Mouse (Mus musculus) heart, embryonic 15.5 days (tissue): ENCODE results near the gene Aif1l. TPM values are rescaled to one million over a fixed set of nuclear protein-coding genes. Genes with fewer than 3 reads are reported as not detected.

Source experiments
- ATAC-seq: fragments of 200-750 bp; cut with Nextera tagmentation; replicated peaks from 2 replicates; pipeline ENCODE4 v1.8.0; 2017; ENCODE audit warnings: low read depth, moderate TSS enrichment; ENCODE audit not compliant: insufficient number of reproducible peaks, insufficient read depth, low FRiP score
- H3K27ac ChIP-seq: fragments of 300-500 bp; sonication (generic); 2 replicates; pipeline ENCODE4 v1.5.1; 2015; ENCODE audit warnings: mild to moderate bottlenecking, inconsistent platforms
- H3K27me3 ChIP-seq: fragments of 300-500 bp; sonication (generic); 2 replicates; pipeline ENCODE4 v1.6.1; 2015; ENCODE audit warnings: inconsistent platforms
- H3K36me3 ChIP-seq: fragments of 300-500 bp; sonication (generic); 2 replicates; pipeline ENCODE4 v1.6.1; 2015; ENCODE audit warnings: mild to moderate bottlenecking, inconsistent platforms
- H3K4me1 ChIP-seq: fragments of 300-500 bp; sonication (generic); replicated peaks from 2 replicates; pipeline ENCODE4 v1.6.1; 2015; ENCODE audit warnings: inconsistent platforms
- H3K4me2 ChIP-seq: fragments of 300-500 bp; sonication (generic); 2 replicates; pipeline ENCODE4 v1.6.1; 2015; ENCODE audit warnings: inconsistent platforms, mild to moderate bottlenecking, moderate library complexity
- H3K4me3 ChIP-seq: fragments of 300-500 bp; sonication (generic); 2 replicates; pipeline ENCODE4 v1.5.1; 2015; ENCODE audit warnings: mild to moderate bottlenecking, inconsistent platforms
- H3K9ac ChIP-seq: fragments of 300-500 bp; sonication (generic); 2 replicates; pipeline ENCODE4 v1.6.1; 2015; ENCODE audit warnings: mild to moderate bottlenecking, inconsistent platforms
- H3K9me3 ChIP-seq: fragments of 300-500 bp; sonication (generic); replicated peaks from 2 replicates; pipeline ENCODE4 v1.6.1; 2016; ENCODE audit warnings: inconsistent platforms
- WGBS: fragments of 180-500 bp; shearing (Covaris S2); methylation state at CpG from one replicate; pipeline ENCODE4 v1.1.7; 2015; ENCODE audit warnings: mixed read lengths; 5-methylcytosine and 5-hydroxymethylcytosine counted together
- polyA plus RNA-seq: library from polyadenylated mRNA; unstranded; fragments of >200 nt; fragmentation: Nextera tagmentation; extraction: Ambion mirVana; gene quantifications from 2 replicates; pipeline ENCODE4 v1.2.1, GENCODE M21; 2015

The Aif1l gene
- polyA plus RNA-seq, 1 experiment from 2014 or later = 46.7 TPM

DNA sequence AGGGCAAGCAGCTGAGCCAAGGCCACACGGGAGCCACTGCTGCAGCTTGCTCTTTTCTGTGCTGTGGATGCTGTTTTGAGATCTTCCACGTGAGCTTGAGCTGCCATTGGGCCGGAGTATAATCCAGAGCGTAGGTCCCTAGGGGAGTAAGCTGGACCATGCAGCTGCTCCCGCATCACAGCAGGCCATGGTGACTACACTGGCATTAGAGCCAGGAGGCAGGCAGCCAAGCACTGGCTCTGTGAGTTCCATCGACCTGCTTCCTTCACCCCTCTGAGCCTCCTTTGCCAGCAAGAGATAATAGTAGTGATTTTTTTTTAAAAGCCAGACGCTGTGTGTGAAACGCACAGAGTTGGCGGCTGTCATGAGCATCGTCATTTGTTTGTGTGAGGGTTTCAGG, 2.3 kb downstream of the Aif1l start:
- 73% methylated on average over 10 of the region's 10 CpGs for WGBS
- Histone ChIP-seq H3K4me2 (no peak overlapping the region; the same call in 1 of the 2 replicates), H3K27me3 (0 out of 2 replicates have a peak, but pooled peaks cover 5% of the 10 kb centered on the region), H3K4me1 (peaks cover 45% of the 10 kb centered on the region), H3K9ac (no peak overlapping the region), H3K36me3 (no peaks in the 10 kb centered on the region), H3K9me3 (no peaks in the 10 kb centered on the region), H3K27ac (peak overlapping the region; percentile 41; the same call in 1 of the 2 replicates), H3K4me3 (no peak overlapping the region)
- no peak for ATAC-seq

DNA sequence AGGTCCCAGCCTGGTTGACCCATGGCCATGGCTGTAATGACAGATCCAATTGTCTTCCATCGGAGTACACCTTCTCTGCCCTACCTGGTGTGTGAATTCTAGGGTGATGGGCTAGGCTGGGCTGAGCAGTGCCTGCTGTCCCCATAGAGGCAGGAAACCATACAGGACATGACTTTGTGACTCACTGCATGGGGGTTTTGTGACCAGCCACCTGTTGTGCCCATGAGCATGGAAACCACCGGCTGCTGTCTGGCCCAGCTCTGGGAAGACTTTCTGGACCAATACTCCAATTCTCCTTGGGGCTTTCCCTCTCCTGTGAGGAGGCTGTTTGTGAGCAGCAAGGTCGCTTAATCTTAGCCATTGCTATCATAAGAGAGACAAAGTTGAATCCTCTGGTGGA, 2.8 kb downstream of the Aif1l start:
- peak overlapping the region; percentile 41; the same call in 1 of the 2 replicates for H3K27ac ChIP-seq
- H3K9me3 ChIP-seq = no peaks in the 10 kb centered on the region
- H3K4me3 ChIP-seq = no peak overlapping the region
- peaks cover 45% of the 10 kb centered on the region for H3K4me1 ChIP-seq
- WGBS = 67% methylated on average over 3 of the region's 3 CpGs
- H3K4me2 ChIP-seq = no peak overlapping the region; the same call in 1 of the 2 replicates
- H3K27me3 ChIP-seq = 0 out of 2 replicates have a peak, but pooled peaks cover 5% of the 10 kb centered on the region
- no peaks in the 10 kb centered on the region for H3K36me3 ChIP-seq
- no peak for ATAC-seq
- peak overlapping the region; percentile 25; the same call in 1 of the 2 replicates for H3K9ac ChIP-seq

DNA sequence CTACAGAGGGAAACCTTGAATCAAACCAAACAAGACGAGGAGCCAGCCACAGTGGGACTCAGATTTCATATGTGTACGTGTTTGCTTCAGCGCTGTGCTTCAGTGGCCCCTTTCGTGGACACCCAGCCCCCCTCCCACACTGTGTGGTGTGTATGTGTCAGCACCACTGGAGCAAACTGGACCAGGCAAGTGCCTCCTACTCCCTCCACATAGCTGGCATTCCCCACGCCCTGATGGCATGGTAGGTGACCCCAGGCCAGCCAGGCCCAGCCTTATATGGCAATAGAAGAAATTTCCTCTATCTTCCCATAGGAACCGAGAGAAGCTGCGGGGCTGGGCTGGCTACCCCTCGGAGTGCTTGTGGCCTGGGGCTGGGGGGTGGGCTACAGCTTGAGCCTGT, 3.7 kb downstream of the Aif1l start:
- H3K36me3 ChIP-seq = no peaks in the 10 kb centered on the region
- H3K27me3 ChIP-seq = 0 out of 2 replicates have a peak, but pooled peaks cover 5% of the 10 kb centered on the region
- ATAC-seq = peak; percentile 71
- no peak overlapping the region for H3K4me3 ChIP-seq
- 35% methylated on average over 8 of the region's 8 CpGs for WGBS
- H3K9ac ChIP-seq = no peak overlapping the region
- peaks cover 45% of the 10 kb centered on the region for H3K4me1 ChIP-seq
- H3K27ac ChIP-seq = peak overlapping the region; percentile 84
- no peaks in the 10 kb centered on the region for H3K9me3 ChIP-seq
- no peak overlapping the region; the same call in 1 of the 2 replicates for H3K4me2 ChIP-seq

DNA sequence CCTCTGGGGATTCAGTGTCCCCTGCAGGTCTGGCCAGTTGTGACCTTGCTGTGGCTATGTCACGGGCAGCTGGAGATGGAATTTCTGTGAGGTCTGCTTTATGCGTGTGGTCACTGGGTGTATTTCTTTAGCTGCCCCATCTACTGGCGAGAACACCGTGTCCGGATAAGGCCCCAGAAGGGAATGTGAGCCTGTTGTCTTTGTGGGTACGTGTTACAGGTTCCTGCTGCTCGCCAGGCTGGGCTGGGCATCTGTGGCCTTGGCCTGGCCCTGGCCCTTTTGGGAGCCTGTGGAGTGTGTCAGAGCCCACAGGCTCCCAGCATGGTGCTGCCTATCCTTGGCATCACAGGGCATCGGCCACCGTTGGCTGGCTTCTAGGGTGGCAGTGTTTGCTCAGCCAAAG, 4.8 kb downstream of the Aif1l start:
- Histone ChIP-seq H3K9me3 (no peaks in the 10 kb centered on the region), H3K27ac (peak overlapping the region; percentile 84), H3K36me3 (no peaks in the 10 kb centered on the region), H3K4me2 (no peak overlapping the region), H3K9ac (no peak overlapping the region), H3K27me3 (no peaks in the 10 kb centered on the region), H3K4me1 (peaks cover 45% of the 10 kb centered on the region), H3K4me3 (no peak overlapping the region)
- 0 out of 2 replicates have a peak, but pooled peaks have one; percentile 9 for ATAC-seq
- WGBS = 51% methylated on average over 9 of the region's 9 CpGs

- no peak overlapping the region for H3K4me2 ChIP-seq
Observed at GRCm38 (mm10) chr2:31955686-31956085, 5.7 kb downstream of the Aif1l start.

DNA sequence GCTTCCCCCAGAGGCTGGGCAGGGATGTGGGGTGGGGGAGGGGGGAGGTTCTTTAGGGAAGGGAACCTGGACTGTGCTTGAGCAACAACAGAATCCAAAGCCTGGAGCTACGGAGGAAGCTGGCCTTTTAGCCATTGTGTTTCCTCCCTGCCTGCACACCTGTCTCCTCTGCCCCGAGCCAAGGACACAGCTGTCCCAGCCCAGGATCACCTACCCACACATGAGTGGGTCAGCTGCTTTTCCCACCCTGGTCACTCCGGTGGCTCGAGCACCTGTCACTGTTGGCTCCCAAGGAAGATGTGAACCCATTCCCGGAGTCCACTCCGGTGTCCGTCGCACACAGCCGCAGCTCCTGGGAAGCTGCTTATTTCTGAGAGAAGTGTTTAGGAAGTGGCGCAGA, 7.3 kb downstream of the Aif1l start:
- no peak overlapping the region for H3K27ac ChIP-seq
- H3K4me2 ChIP-seq = no peak overlapping the region
- no peak for ATAC-seq
- H3K4me1 ChIP-seq = peaks cover 26% of the 10 kb centered on the region
- H3K27me3 ChIP-seq = no peaks in the 10 kb centered on the region
- H3K9me3 ChIP-seq = no peaks in the 10 kb centered on the region
- H3K36me3 ChIP-seq = no peaks in the 10 kb centered on the region
- H3K4me3 ChIP-seq = no peak overlapping the region
- 83% methylated on average over 10 of the region's 10 CpGs for WGBS
- H3K9ac ChIP-seq = no peak overlapping the region

More at GRCm38 (mm10) chr2:31955686-31956085, 5.7 kb downstream of the Aif1l start:
- Histone ChIP-seq H3K4me3 (no peak overlapping the region), H3K27me3 (no peaks in the 10 kb centered on the region), H3K36me3 (no peaks in the 10 kb centered on the region), H3K9me3 (no peaks in the 10 kb centered on the region), H3K9ac (no peak overlapping the region), H3K27ac (no peak overlapping the region), H3K4me1 (peaks cover 40% of the 10 kb centered on the region)
- 90% methylated on average over 5 of the region's 5 CpGs for WGBS
- no peak for ATAC-seq

GRCm38 (mm10) chr2:31960986-31961385, 11.0 kb downstream of the Aif1l start:
- H3K4me3 ChIP-seq = no peak overlapping the region
- H3K27ac ChIP-seq = no peak overlapping the region
- H3K27me3 ChIP-seq = no peaks in the 10 kb centered on the region
- H3K4me2 ChIP-seq = no peak overlapping the region
- no peak overlapping the region for H3K9ac ChIP-seq
- H3K9me3 ChIP-seq = no peaks in the 10 kb centered on the region
- H3K36me3 ChIP-seq = no peaks in the 10 kb centered on the region
- peaks cover 8% of the 10 kb centered on the region; the same call in 1 of the 2 replicates for H3K4me1 ChIP-seq
- no peak for ATAC-seq
- WGBS = 91% methylated on average over 8 of the region's 8 CpGs

GRCm38 (mm10) chr2:31961791-31962222, 11.9 kb downstream of the Aif1l start:
- no peak for ATAC-seq
- peaks cover 8% of the 10 kb centered on the region; the same call in 1 of the 2 replicates for H3K4me1 ChIP-seq
- H3K9ac ChIP-seq = no peak overlapping the region
- no peaks in the 10 kb centered on the region for H3K36me3 ChIP-seq
- H3K9me3 ChIP-seq = no peaks in the 10 kb centered on the region
- no peak overlapping the region for H3K27ac ChIP-seq
- no peaks in the 10 kb centered on the region for H3K27me3 ChIP-seq
- no peak overlapping the region for H3K4me3 ChIP-seq
- WGBS = 53% methylated on average over 4 of the region's 4 CpGs
- no peak overlapping the region for H3K4me2 ChIP-seq

DNA sequence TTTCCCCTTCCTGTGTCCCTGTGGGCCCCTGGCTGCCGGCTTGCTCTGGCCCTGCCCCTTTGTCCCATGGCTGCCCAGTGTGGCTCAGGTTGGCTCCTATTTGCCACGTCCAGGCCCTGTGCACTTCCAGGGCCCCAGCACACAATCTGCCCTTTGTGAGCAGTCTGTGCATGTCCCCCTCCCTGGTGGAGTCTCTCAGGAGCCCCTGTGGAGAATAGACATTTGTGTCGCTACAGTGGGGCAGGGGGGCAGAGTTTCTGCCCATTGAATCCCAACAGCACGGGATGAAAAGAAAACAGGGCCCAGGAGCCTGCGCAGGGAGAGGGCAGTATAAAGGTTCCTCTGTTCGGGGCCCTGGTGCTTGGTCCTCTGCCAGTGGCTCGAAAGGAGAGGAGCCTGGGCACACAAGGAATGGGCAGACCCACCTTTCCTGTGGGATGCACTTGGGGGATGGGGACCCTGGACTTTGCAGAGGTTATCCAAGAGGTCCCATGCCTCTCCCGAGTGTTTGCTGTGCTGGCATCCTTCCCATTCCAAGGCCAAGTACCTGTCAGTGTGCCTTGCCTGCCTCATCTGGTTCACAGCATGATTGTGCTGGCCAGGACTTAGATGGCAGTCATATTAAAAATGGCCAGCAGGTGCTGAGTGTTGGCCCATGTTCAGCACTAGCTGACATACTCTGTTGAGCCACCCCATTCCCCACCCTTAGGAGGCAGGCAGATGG, 12.7 kb downstream of the Aif1l start:
- H3K27ac ChIP-seq = 0 out of 2 replicates have a peak overlapping the region, but pooled peaks have one; percentile 21
- ATAC-seq = 0 out of 2 replicates have a peak, but pooled peaks have one; percentile 23
- WGBS = 58% methylated on average over 8 of the region's 8 CpGs

DNA sequence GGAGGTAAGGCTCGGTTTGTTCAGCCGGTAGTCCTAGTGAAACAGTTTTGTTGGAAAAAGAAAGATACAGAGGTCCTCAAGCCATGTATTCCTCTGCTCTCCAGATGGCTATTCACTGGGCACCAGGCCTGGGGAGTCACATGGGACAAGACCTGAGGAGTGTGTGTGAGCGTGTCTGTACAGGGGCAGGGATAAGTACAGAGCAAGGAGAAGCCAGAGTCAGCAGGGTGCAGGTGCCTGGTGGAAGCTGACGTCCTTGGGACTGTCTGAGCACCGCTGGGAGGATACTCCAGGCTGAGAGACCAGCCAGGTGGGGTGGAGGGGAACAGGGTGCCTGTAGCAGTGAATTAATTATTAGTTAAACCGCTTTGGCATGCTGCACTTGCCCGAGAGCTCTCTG, 13.6 kb downstream of the Aif1l start:
- Histone ChIP-seq H3K27me3 (no peaks in the 10 kb centered on the region), H3K4me1 (peaks cover 8% of the 10 kb centered on the region; the same call in 1 of the 2 replicates), H3K9ac (no peak overlapping the region), H3K9me3 (no peaks in the 10 kb centered on the region), H3K4me3 (no peak overlapping the region), H3K36me3 (no peaks in the 10 kb centered on the region), H3K27ac (0 out of 2 replicates have a peak overlapping the region, but pooled peaks have one; percentile 21), H3K4me2 (no peak overlapping the region)
- no peak for ATAC-seq
- 81% methylated on average over 7 of the region's 7 CpGs for WGBS

More for the DNA sequence above, 12.7 kb downstream of the Aif1l start:
- Histone ChIP-seq H3K9me3 (no peaks in the 10 kb centered on the region), H3K27me3 (no peaks in the 10 kb centered on the region), H3K9ac (no peak overlapping the region), H3K4me1 (peaks cover 8% of the 10 kb centered on the region; the same call in 1 of the 2 replicates), H3K36me3 (no peaks in the 10 kb centered on the region), H3K4me2 (no peak overlapping the region), H3K4me3 (no peak overlapping the region)

GRCm38 (mm10) chr2:31964191-31964590, 14.3 kb downstream of the Aif1l start:
- H3K9ac ChIP-seq = no peak overlapping the region
- H3K4me3 ChIP-seq = no peak overlapping the region
- H3K4me2 ChIP-seq = no peak overlapping the region
- no peaks in the 10 kb centered on the region for H3K9me3 ChIP-seq
- H3K27me3 ChIP-seq = no peaks in the 10 kb centered on the region
- no peaks in the 10 kb centered on the region for H3K36me3 ChIP-seq
- 75% methylated on average over 3 of the region's 3 CpGs for WGBS
- no peak overlapping the region for H3K27ac ChIP-seq
- ATAC-seq = no peak
- peaks cover 8% of the 10 kb centered on the region; the same call in 1 of the 2 replicates for H3K4me1 ChIP-seq
